Mouse (Mus musculus) gastrocnemius, postnatal 25 days (tissue): ENCODE results near the gene Pxdn. TPM values are rescaled to one million over a fixed set of nuclear protein-coding genes. Genes with fewer than 3 reads are reported as not detected.

Experiments
- DNase-seq: peaks from one replicate; pipeline ENCODE4 v3.0.0; 2022
- long read RNA-seq, 2 experiments: library from polyadenylated mRNA; stranded (forward); transcript quantifications; one replicate each; pipeline ENCODE4 v2.0.0; 2021
- total RNA-seq, 2 experiments: library from RNA; stranded (reverse); gene quantifications; 1 replicate in 1 of 2; 2 replicates in 1 of 2; pipeline ENCODE4 v1.2.3; 2021

Pxdn gene
- total RNA-seq: 10 to 100 TPM; 12.1 to 23.8 TPM
- long read RNA-seq, experiment 1, partial matches to known transcripts: 1 of 1 reads
- long read RNA-seq, experiment 1, other reads (novel, unspliced or antisense): 0 of 1 reads
- long read RNA-seq, experiment 2, partial matches to known transcripts: 0 of 1 reads
- long read RNA-seq, experiment 2, other reads (novel, unspliced or antisense): 1 of 1 reads

GRCm38 (mm10) chr12:29937308-29937707, at the start of gene Pxdn:
TSS of gene Pxdn (plus strand) at chr12:29937608.
- no peak for DNase-seq

DNA sequence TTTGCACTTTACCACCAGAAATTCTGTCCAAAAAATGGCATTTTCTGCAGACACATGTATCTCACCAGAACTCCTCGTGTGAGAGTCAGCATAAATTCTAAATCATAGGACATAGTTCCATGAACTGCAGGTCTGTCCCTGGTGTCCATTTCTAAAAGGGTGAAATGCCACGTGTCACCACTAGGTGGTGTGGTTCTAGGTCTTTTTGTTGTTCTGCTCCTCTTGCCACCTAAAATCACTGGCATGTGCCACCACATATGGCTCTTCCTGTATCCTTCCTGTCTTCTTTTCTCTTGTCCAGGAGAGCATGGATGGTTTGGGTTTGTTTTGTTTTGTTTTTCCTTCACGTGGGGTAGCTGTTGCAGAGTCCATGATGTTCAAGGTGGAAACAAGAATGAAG, 42.7 kb upstream of the Pxdn start:
- no peak for DNase-seq

DNA sequence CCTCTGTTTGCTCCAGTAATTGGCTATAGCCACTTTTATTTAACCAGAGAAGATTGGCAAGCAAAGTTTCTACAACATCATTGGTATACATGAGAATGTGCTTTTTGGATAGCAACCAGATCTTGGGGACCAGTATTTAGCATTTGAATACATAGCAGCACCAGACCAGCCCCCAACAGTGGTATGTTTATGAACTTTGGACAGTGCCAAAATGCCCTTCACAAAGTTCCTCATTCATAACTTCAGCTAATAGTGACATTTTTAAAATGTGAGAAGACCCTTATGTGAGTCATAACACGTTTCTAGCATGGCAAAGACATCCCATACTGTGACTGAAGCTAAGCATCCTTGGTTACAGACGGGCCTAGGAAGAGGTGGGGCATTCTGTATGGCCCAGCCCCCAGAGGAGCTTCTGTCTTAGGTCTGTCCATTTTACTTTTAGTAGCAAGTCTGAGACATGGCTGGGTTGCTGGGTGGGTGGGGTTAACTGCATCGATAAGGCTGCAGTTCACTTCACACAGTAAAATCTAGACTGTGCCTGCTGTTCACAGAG, 39.8 kb upstream of the Pxdn start:
- no peak for DNase-seq

DNA sequence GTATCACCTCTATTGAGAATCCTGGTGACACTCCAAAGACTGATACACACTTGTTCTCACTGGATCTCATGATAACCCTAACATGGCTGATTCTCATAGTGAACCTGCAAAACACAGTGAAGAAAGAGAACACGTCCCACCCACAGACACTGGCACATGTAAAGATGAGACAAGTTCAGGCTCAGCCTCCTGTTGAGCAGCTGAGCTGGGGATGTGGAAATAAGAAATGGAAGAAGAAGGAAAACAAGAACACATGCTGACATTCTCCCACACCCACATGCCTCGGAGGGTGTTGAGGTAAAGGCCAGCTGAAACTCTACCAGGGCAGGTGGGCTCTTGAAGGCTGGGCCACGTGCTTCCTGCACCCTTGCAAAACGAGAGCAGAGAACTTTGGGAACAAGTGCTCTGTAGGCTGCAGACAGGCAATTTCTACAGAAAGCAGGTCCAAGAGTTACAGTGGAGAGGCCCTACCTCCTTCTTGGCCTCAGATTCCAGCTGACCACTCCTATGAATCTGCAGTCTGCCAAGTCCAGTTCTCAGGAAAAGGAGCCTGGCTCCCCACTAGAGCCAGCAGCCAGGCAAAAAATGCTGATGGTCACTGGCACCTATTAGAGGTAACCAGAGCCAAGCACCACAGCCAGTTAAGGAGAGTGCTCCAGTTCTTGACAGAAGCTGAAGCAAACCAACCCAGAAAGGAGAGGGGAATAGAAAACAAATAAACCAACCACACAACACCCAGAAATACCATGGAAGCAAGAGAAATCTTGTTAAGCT, 33.1 kb upstream of the Pxdn start:
- DNase-seq: peak; percentile 55

DNA sequence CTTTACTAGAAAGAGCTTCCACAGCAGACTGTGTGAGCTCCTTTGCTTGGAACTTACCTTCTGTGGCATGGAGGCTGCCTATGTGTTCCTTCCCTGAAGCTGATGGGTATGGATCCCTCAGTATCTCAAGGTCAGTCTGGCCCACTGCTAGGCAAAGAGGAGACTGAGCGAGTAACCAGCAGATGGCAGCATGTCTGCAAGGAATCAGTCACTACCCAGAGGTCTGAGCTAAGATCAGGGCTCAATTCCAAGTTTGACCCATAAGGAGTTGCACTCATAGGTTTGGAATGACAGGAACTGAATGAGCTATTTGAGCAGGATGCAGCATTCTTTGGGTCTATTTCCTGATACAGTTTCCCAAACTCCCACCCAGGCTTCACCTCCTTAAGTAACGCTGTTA, 30.4 kb upstream of the Pxdn start:
- peak; percentile 62 for DNase-seq

GRCm38 (mm10) chr12:29916139-29916538, 21.3 kb upstream of the Pxdn start:
- DNase-seq: no peak

- DNase-seq: no peak
Measured at GRCm38 (mm10) chr12:29916807-29917206, 20.6 kb upstream of the Pxdn start.

DNA sequence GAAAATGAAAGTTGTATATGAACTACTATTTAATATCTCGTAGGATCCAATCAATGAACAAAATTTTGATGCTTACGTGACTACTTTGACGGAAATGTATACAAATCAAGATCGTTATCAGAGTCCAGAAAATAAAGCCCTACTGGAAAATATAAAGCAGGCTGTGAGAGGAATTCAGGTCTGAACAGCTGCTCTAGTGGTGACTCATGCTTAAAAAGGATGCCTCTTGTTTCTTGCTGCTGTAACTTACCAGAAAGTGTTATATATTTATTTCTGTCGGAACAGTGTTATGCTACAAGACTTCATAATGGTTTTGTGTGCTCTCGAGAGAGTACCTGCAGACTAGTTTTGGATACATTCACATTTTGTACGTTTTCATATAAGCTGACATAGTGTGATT, 17.1 kb upstream of the Pxdn start:
- DNase-seq: no peak

DNA sequence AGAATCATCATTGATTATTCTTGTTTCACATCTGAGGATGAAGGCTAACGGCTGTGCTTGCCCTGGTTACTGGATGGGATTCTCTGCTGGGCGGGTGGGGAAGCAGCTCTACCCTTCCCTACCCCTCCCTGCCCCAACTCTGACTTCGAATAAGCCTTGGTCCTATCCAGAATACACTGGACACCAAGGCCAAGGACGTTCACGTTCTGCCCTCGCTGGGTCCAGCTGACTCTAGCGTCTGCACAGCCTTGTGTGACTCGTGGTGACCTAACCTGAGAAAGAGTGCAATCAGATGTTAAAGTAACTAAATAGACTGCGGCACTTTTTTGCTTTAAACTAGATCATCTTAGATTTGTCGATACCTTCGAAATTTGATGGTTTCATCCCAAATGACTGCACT, 15.9 kb upstream of the Pxdn start:
- DNase-seq: no peak

GRCm38 (mm10) chr12:29926896-29927295, 10.5 kb upstream of the Pxdn start:
- no peak for DNase-seq

- no peak for DNase-seq
Measured at GRCm38 (mm10) chr12:29930591-29930990, 6.8 kb upstream of the Pxdn start.

- no peak for DNase-seq
Measured at GRCm38 (mm10) chr12:29932951-29933350, 4.5 kb upstream of the Pxdn start.

- DNase-seq: no peak
Measured at GRCm38 (mm10) chr12:29933501-29933900, 3.9 kb upstream of the Pxdn start.

DNA sequence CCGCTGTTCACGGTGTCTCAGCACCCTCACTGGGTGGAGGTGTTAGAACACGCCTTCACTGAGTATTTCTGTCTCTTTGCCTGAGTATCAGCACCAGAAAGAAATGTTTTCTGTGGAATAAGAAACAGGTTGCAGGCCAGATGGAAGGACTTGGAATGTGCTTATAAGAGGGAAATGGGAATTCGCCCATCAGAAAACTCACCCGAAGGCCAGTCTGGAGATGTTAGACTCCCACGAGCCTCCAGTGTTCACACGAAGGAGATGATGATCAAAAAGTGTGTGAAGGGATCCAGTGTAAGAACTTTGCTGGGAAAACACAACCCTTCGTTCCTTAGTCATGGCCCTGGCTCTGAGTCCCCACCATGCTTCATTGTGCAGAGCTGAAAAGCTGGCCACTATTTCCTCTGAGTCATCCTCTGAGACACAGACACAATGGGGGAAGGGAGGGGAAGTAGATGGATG, 3.3 kb upstream of the Pxdn start:
- no peak for DNase-seq

- DNase-seq: peak; percentile 70
Measured at GRCm38 (mm10) chr12:29937851-29938375, 505 bp downstream of the Pxdn start.

- peak; percentile 70 for DNase-seq
Measured at GRCm38 (mm10) chr12:29938376-29939041, 1.1 kb downstream of the Pxdn start.

DNA sequence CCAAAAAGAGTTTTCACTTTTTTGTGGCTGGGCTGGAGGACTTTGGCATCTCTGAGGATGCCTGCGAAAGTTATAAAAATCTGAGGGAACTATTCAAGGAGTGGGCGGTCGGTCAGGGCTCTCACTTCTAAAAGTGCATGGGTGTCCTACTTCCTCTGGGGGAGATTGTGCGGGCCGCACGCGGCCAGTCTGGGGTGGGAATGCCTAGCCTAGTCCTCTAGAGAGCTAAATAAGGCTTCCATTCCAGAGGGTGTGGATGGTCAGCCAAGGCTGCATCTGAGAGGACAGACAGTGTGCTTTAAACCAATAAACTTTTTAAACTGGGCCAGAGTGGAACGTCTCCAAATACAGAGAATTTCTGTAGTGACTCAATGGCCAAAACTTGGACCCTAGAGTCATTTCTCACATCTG, 1.9 kb downstream of the Pxdn start:
- DNase-seq: peak; percentile 67

DNA sequence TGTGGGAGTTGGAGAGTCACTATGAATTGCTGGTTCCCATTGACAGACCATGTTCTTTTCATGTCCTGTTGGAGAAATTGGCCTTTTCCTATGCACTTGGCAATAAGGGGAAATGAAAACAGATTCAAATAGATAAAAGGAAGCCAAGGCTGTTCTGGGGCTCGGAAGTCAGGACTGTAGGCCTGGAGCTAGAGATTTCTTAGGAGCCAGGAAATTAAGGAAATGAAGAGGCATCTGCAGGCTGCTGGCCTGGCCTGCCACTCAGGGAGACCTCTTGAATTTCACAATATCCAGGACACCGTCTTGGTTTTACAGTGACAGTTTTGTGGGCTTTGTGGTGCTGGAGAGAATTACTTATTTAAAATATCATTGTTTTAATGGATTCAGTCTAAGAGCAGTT, 5.0 kb downstream of the Pxdn start:
- no peak for DNase-seq

- DNase-seq: no peak
Measured at GRCm38 (mm10) chr12:29944650-29945049, 7.2 kb downstream of the Pxdn start.

DNA sequence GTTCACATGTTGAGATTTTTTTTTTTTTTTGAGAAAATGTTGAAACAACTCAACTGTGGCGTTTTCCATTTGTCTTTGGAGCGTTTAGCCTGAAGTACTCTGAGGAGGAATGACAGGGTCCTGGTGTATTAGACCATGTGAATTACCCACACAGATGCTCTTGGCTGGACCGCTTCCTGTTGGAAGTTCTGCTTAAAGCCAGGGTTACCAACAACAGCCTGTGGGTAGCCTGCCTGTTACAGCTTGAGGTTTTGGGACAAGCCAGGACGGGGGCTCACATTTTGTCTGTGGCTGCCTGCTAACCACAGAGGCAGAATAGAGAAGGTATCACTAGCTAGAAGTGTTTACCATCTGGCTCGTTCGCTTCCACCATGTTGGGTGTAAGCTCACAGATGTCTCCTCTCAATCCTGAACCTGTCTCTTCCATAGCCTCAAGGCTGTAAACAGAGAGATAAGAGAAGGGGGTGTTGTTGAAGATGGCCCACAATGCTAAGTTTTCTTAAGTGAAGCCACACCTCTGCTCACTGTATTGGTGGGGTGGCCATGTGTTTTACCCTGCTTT, 7.9 kb downstream of the Pxdn start:
- DNase-seq: no peak

GRCm38 (mm10) chr12:29951043-29951442, 13.6 kb downstream of the Pxdn start:
- DNase-seq: no peak

GRCm38 (mm10) chr12:29951485-29951884, 14.1 kb downstream of the Pxdn start:
- no peak for DNase-seq
